Mouse (Mus musculus): ENCODE measurements at regions not wholly inside any gene's neighbourhood (a gene's known extent, or its start where the extent isn't known, plus 50 kb on each side); places are given as distances from the start of the nearest gene placed in this dataset.

- DNase-seq = no peak
Measured at GRCm38 (mm10) chr13:37290636-37291035, 54.4 kb upstream of the Ly86 start.

- DNase-seq = no peak
Measured at GRCm38 (mm10) chr13:37288993-37289392, 56.0 kb upstream of the Ly86 start.

- no peak for DNase-seq
Measured at GRCm38 (mm10) chr13:37282515-37282914, 62.5 kb upstream of the Ly86 start.

GRCm38 (mm10) chr13:37279078-37279789, 65.8 kb upstream of the Ly86 start:
- DNase-seq = no peak

GRCm38 (mm10) chr13:37249581-37250461, 95.2 kb upstream of the Ly86 start:
- peak; percentile 11 for DNase-seq

- DNase-seq = no peak
Measured at GRCm38 (mm10) chr13:37248741-37249140, 96.3 kb upstream of the Ly86 start.

- no peak for DNase-seq
Measured at GRCm38 (mm10) chr13:37240048-37240447, 105.0 kb upstream of the Ly86 start.

GRCm38 (mm10) chr13:37237285-37237684, 107.7 kb upstream of the Ly86 start:
- DNase-seq = no peak

GRCm38 (mm10) chr13:37225834-37226233, 119.2 kb upstream of the Ly86 start:
- DNase-seq = no peak

- DNase-seq = no peak
Measured at GRCm38 (mm10) chr13:37220436-37220835, 124.6 kb upstream of the Ly86 start.

- DNase-seq = no peak
Measured at GRCm38 (mm10) chr13:37218596-37218995, 126.4 kb upstream of the Ly86 start.

GRCm38 (mm10) chr13:37214590-37215282, 130.3 kb upstream of the Ly86 start:
- DNase-seq = peak; percentile 17

- no peak for DNase-seq
Measured at GRCm38 (mm10) chr13:37197136-37197535, 147.1 kb upstream of the F13a1 start.

- no peak for DNase-seq
Measured at GRCm38 (mm10) chr13:37195857-37196256, 145.8 kb upstream of the F13a1 start.

GRCm38 (mm10) chr13:37181169-37181787, 131.2 kb upstream of the F13a1 start:
- DNase-seq = no peak

- DNase-seq = no peak
Measured at GRCm38 (mm10) chr13:37176526-37176925, 126.5 kb upstream of the F13a1 start.

- no peak for DNase-seq
Measured at GRCm38 (mm10) chr13:37175997-37176396, 126.0 kb upstream of the F13a1 start.

- no peak for DNase-seq
Measured at GRCm38 (mm10) chr13:37158831-37159522, 108.9 kb upstream of the F13a1 start.

- no peak for DNase-seq
Measured at GRCm38 (mm10) chr13:37157808-37158207, 107.8 kb upstream of the F13a1 start.

GRCm38 (mm10) chr13:37151835-37152516, 101.9 kb upstream of the F13a1 start:
- DNase-seq = no peak

- no peak for DNase-seq
Measured at GRCm38 (mm10) chr13:37149961-37150360, 99.9 kb upstream of the F13a1 start.

All from gastrocnemius, postnatal 10 days (tissue).